Mouse (Mus musculus) embryo, embryonic 9.5 days (tissue): ENCODE data around the gene Flot2.

Experiments
- DNase-seq: peaks from one replicate; pipeline ENCODE4 v3.0.0-alpha.2; 2017; ENCODE audit errors: extremely low spot score

Flot2 gene

GRCm38 (mm10) chr11:78062563-78062962, 24.8 kb downstream of the Flot2 start:
- DNase-seq, result no peak

GRCm38 (mm10) chr11:78065906-78066305, 28.2 kb downstream of the Flot2 start:
- no peak for DNase-seq

GRCm38 (mm10) chr11:78066641-78067040, 28.9 kb downstream of the Flot2 start:
- DNase-seq, result no peak

- DNase-seq, result no peak
Measured at GRCm38 (mm10) chr11:78067566-78067965, 29.8 kb downstream of the Flot2 start.

GRCm38 (mm10) chr11:78069130-78069529, 31.4 kb downstream of the Flot2 start:
- DNase-seq, result no peak

- DNase-seq, result no peak
Measured at GRCm38 (mm10) chr11:78069646-78070045, 31.9 kb downstream of the Flot2 start.

GRCm38 (mm10) chr11:78071938-78072337, 34.2 kb downstream of the Flot2 start:
- DNase-seq, result no peak

- no peak for DNase-seq
Measured at GRCm38 (mm10) chr11:78072425-78073130, 34.8 kb downstream of the Flot2 start.

GRCm38 (mm10) chr11:78073577-78074276, 36.0 kb downstream of the Flot2 start:
- DNase-seq, result no peak

- DNase-seq, result no peak
Measured at GRCm38 (mm10) chr11:78074277-78074652, 36.5 kb downstream of the Flot2 start.

GRCm38 (mm10) chr11:78074666-78075065, 36.9 kb downstream of the Flot2 start:
- DNase-seq, result no peak

- peak; percentile 83 for DNase-seq
Measured at GRCm38 (mm10) chr11:78079961-78080921, 42.5 kb downstream of the Flot2 start, which contains the start of gene Eral1. TSS of gene Eral1 (minus strand) at chr11:78080383.

- no peak for DNase-seq
Measured at GRCm38 (mm10) chr11:78083595-78083994, 45.9 kb downstream of the Flot2 start.

GRCm38 (mm10) chr11:78086925-78087479, 49.3 kb downstream of the Flot2 start:
- no peak for DNase-seq

GRCm38 (mm10) chr11:78087756-78088281, 50.1 kb downstream of the Flot2 start:
- DNase-seq, result no peak

- no peak for DNase-seq
Measured at GRCm38 (mm10) chr11:78094137-78094503, 56.4 kb downstream of the Flot2 start.

GRCm38 (mm10) chr11:78094504-78095143, 56.9 kb downstream of the Flot2 start, which contains the start of gene Fam222b:
TSS of gene Fam222b (plus strand) at chr11:78094660.
- peak; percentile 90 for DNase-seq

- no peak for DNase-seq
Measured at GRCm38 (mm10) chr11:78095144-78095516, 57.4 kb downstream of the Flot2 start.

- DNase-seq, result no peak
Measured at GRCm38 (mm10) chr11:78097077-78097476, 59.3 kb downstream of the Flot2 start.

- no peak for DNase-seq
Measured at GRCm38 (mm10) chr11:78100746-78101145, 63.0 kb downstream of the Flot2 start.

GRCm38 (mm10) chr11:78102142-78102541, 64.4 kb downstream of the Flot2 start:
- DNase-seq, result no peak
